Mouse (Mus musculus) lung, embryonic 16.5 days (tissue): ENCODE measurements around the gene Gm10300. TPM values are rescaled to one million over a fixed set of nuclear protein-coding genes. Genes with fewer than 3 reads are reported as not detected.

Source experiments
- ATAC-seq: fragments of 200-750 bp; cut with Nextera tagmentation; 2 replicates; pipeline ENCODE4 v1.8.0; 2017; ENCODE audit warnings: low read depth, mild to moderate bottlenecking, moderate library complexity
- H3K27ac ChIP-seq: fragments of 300-500 bp; sonication (generic); 2 replicates; pipeline ENCODE4 v1.5.1; 2014; ENCODE audit warnings: mild to moderate bottlenecking, control low read depth, low read length
- H3K27me3 ChIP-seq: fragments of 300-500 bp; sonication (generic); 2 replicates; pipeline ENCODE4 v1.6.1; 2014; ENCODE audit warnings: low read depth, low read length, mixed read lengths; ENCODE audit not compliant: control insufficient read depth, insufficient read depth
- H3K36me3 ChIP-seq: fragments of 300-500 bp; sonication (generic); 2 replicates; pipeline ENCODE4 v1.6.1; 2014; ENCODE audit warnings: low read length; ENCODE audit not compliant: control insufficient read depth, insufficient read depth
- H3K4me1 ChIP-seq: fragments of 300-500 bp; sonication (generic); replicated peaks from 2 replicates; pipeline ENCODE4 v1.6.1; 2014; ENCODE audit warnings: low read length, mixed read lengths; ENCODE audit not compliant: control insufficient read depth, insufficient read depth
- H3K4me2 ChIP-seq: fragments of 300-500 bp; sonication (generic); 2 replicates; pipeline ENCODE4 v1.6.1; 2014; ENCODE audit warnings: low read depth, low read length, control low read depth
- H3K4me3 ChIP-seq: fragments of 300-500 bp; sonication (generic); 2 replicates; pipeline ENCODE4 v1.5.1; 2014; ENCODE audit warnings: mild to moderate bottlenecking, low read length, control low read depth
- H3K9ac ChIP-seq: fragments of 300-500 bp; sonication (generic); 2 replicates; pipeline ENCODE4 v1.6.1; 2014; ENCODE audit warnings: low read length, control low read depth
- H3K9me3 ChIP-seq: fragments of 300-500 bp; sonication (generic); 2 replicates; pipeline ENCODE4 v1.6.1; 2016; ENCODE audit warnings: low read length; ENCODE audit not compliant: control insufficient read depth
- WGBS: fragments of 180-500 bp; shearing (Covaris S2); extraction: QIAGEN DNeasy Blood & Tissue Kit; methylation state at CpG from one replicate; pipeline ENCODE4 v1.1.7; 2014; 5-methylcytosine and 5-hydroxymethylcytosine counted together
- polyA plus RNA-seq: library from polyadenylated mRNA; unstranded; fragments of >200 nt; fragmentation: Nextera tagmentation; extraction: Ambion mirVana; gene quantifications from 2 replicates; pipeline ENCODE4 v1.2.1, GENCODE M21; 2015

Gene Gm10300
- polyA plus RNA-seq, 1 experiment from 2014 or later = 0.10 TPM

- Histone ChIP-seq H3K36me3 (no peaks in the 10 kb centered on the region), H3K27me3 (no peaks in the 10 kb centered on the region), H3K4me1 (no peaks in the 10 kb centered on the region), H3K4me2 (no peak overlapping the region), H3K27ac (no peak overlapping the region), H3K9ac (no peak overlapping the region), H3K4me3 (no peak overlapping the region), H3K9me3 (no peaks in the 10 kb centered on the region)
- ATAC-seq = no peak
- WGBS = 88% methylated on average over 1 of the region's 1 CpGs
Measured at GRCm38 (mm10) chr4:132123166-132123565, 48.7 kb downstream of the Gm10300 start.

Other genes with a start within 250 kb of the Gm10300 start
- 14.1 and 14.6 TPM in 2 replicates for gene Ptpru, start 236.4 kb upstream of the Gm10300 start, polyA plus RNA-seq
- gene Mecr, start 231.2 kb upstream of the Gm10300 start, polyA plus RNA-seq = 38.6 and 44.0 TPM in 2 replicates
- 96.8 and 108 TPM in 2 replicates for gene Srsf4, start 201.1 kb upstream of the Gm10300 start, polyA plus RNA-seq
- 0.25 and 0.43 TPM in 2 replicates for gene Tmem200b, start 152.9 kb upstream of the Gm10300 start, polyA plus RNA-seq
- 56.8 and 57.7 TPM in 2 replicates for gene Epb41, start 624 bp downstream of the Gm10300 start, polyA plus RNA-seq
- gene Oprd1, start 69.8 kb downstream of the Gm10300 start, polyA plus RNA-seq = 0.04 and 0.15 TPM in 2 replicates
- 87.7 and 97.8 TPM in 2 replicates for gene Ythdf2, start 137.6 kb downstream of the Gm10300 start, polyA plus RNA-seq
- gene Gmeb1, start 186.9 kb downstream of the Gm10300 start, polyA plus RNA-seq = 36.2 and 36.7 TPM in 2 replicates
- 48.5 and 50.3 TPM in 2 replicates for gene Taf12, start 199.7 kb downstream of the Gm10300 start, polyA plus RNA-seq
- 2.1 and 2.5 TPM in 2 replicates for gene Rab42, start 228.7 kb downstream of the Gm10300 start, polyA plus RNA-seq